ENCODE assay signal across 13 mouse cellular contexts in genomic region chr2:103040896-103041295, GRCm38 (mm10). TPM values are rescaled to one million over a fixed set of nuclear protein-coding genes. Genes with fewer than 3 reads are reported as not detected.
DNase-seq lines count a peak whose midpoint lies in the region.
"Had no signal": no experiment of that assay in that cellular context is flagged by ENCODE, and none has a peak within 500 bp of the region (broad histone marks: within the 10 kb centered on the region; RNA-seq: fewer than 3 reads in every experiment).

No protein-coding gene starts in this region.

- peak; percentile 20 for DNase-seq in adrenal gland, adult 2 months
- no peak for DNase-seq in adrenal gland, adult 18-20 months (ENCODE audit: low spot score in 2 of 2)
- DNase-seq in gastrocnemius, adult 18-20 months (ENCODE audit: low spot score), result peak; percentile 5
- DNase-seq in gastrocnemius, adult 8-10 months (ENCODE audit: low spot score in 2 of 2), result no peak
- DNase-seq in left cerebral cortex, postnatal 4 days, result peak; percentile 53
- no peak for DNase-seq in left cerebral cortex, adult 18-20 months (ENCODE audit: low spot score in 2 of 2)
- DNase-seq in retina, postnatal 1 day, result peak; percentile 32
- no peak for DNase-seq in retina, embryonic 14.5 days (ENCODE audit: low spot score)
- DNase-seq: cerebellum, adult 9-11 months; embryo, embryonic 11 days; heart, postnatal 14 days; liver; right cerebral cortex, postnatal 4 days had no signal

- intact Hi-C loops in left cerebral cortex, postnatal 4 days (cut with DNase I), result no loop called here

RNA-seq across cellular contexts. Expression of gene Pdhx, which starts 32.4 kb away (rescaled TPM):
- 100 to 1,000 TPM; 127 to 148 TPM for total RNA-seq in adrenal gland, adult 2 months (2021)
- 33.1 and 53.8 TPM in 2 replicates for polyA plus RNA-seq in adrenal gland, adult 2 months (2012; rRNA removed)
- 100 to 1,000 TPM; 126 to 127 TPM for total RNA-seq in adrenal gland, adult 18-20 months (2021)
- 10 to 100 TPM; 86.1 to 89.6 TPM for total RNA-seq in gastrocnemius, adult 18-20 months (2021)
- total RNA-seq in gastrocnemius, adult 8-10 months (2022), result 10 to 100 TPM; 62.9 to 84.8 (median 77.1) TPM
- total RNA-seq in left cerebral cortex, postnatal 4 days (2021), result 10 to 100 TPM; 55.4 to 56.6 TPM
- total RNA-seq in left cerebral cortex, adult 18-20 months (2021), result 10 to 100 TPM; 52.9 to 54.1 TPM

RNA-seq across cellular contexts. Expression of gene Apip, which starts 32.6 kb away (rescaled TPM):
- total RNA-seq in adrenal gland, adult 2 months (2021), result 10 to 100 TPM; 48.8 to 75.8 TPM
- polyA plus RNA-seq in adrenal gland, adult 2 months (2012; rRNA removed), result 17.2 and 17.4 TPM in 2 replicates
- total RNA-seq in adrenal gland, adult 18-20 months (2021), result 10 to 100 TPM; 46.1 to 51.2 TPM
- 10 to 100 TPM; 45.3 to 48.4 TPM for total RNA-seq in gastrocnemius, adult 18-20 months (2021)
- 10 to 100 TPM; 35.8 to 44.6 (median 37.9) TPM for total RNA-seq in gastrocnemius, adult 8-10 months (2022)
- 10 to 100 TPM; 28.4 to 29.9 TPM for total RNA-seq in left cerebral cortex, postnatal 4 days (2021)
- 10 to 100 TPM; 19.1 to 19.5 TPM for total RNA-seq in left cerebral cortex, adult 18-20 months (2021)

Comparison
In these comparisons a context has a peak if more than half of its experiments do, and no peak if none do; other contexts are left out.
1. DNase-seq: peak in adrenal gland, adult 2 months (single experiment), gastrocnemius, adult 18-20 months (single experiment), left cerebral cortex, postnatal 4 days (single experiment) and retina, postnatal 1 day (single experiment); none in adrenal gland, adult 18-20 months (0 of 2), gastrocnemius, adult 8-10 months (0 of 2), left cerebral cortex, adult 18-20 months (0 of 2) and retina, embryonic 14.5 days (single experiment).